12 mouse cellular contexts compared by ENCODE assay signal in genomic region chr10:79738259-79738658, GRCm38 (mm10). TPM values are rescaled to one million over a fixed set of nuclear protein-coding genes. Genes with fewer than 3 reads are reported as not detected.
DNase-seq lines count a peak whose midpoint lies in the region; ATAC-seq and TF ChIP-seq lines count a peak whose summit lies in the region.
"Had no signal": no experiment of that assay in that cellular context is flagged by ENCODE, and none has a peak within 500 bp of the region (broad histone marks: within the 10 kb centered on the region; RNA-seq: fewer than 3 reads in every experiment).

No protein-coding gene starts in this region.

- TF ChIP-seq CTCF in liver, adult 2 months (IDR thresholded peaks at IDR 0.05; ENCODE audit: low read depth, low read length), result peak; percentile 73
- peak; percentile 57 to 77 (median 60) for TF ChIP-seq CTCF in MEL (IDR thresholded peaks at IDR 0.05 in 2 of 3, conservative IDR thresholded peaks at IDR 0.05 in 1 of 3; ENCODE audit: control insufficient read depth in 1 of 3, insufficient read depth in 1 of 3, low read depth in 2 of 3, low read length in 3 of 3, poor library complexity in 1 of 3, severe bottlenecking in 1 of 3)

- TF ChIP-seq EP300 in MEL (IDR thresholded peaks at IDR 0.05; ENCODE audit: low read depth in 1 of 2, low read length in 2 of 2), result no peak

- H3K9me3 ChIP-seq in liver, embryonic 11.5 days (ENCODE audit: control insufficient read depth, low read length), result peaks cover 11% of the 10 kb centered on the region; the same call in 1 of the 2 replicates
- H3K9me3 ChIP-seq in MEL (replicated peaks; ENCODE audit: insufficient read depth, low read length), result no peaks in the 10 kb centered on the region
- H3K9me3 ChIP-seq: liver, embryonic 15.5 days had no signal

- ATAC-seq in liver, embryonic 11.5 days (replicated peaks; ENCODE audit: low FRiP score), result no peak
- ATAC-seq: forebrain, embryonic 16.5 days had no signal

- H3K4me3 ChIP-seq in liver, adult 2 months (ENCODE audit: insufficient read depth, low read depth, low read length), result no peak overlapping the region
- no peak overlapping the region for H3K4me3 ChIP-seq in liver, embryonic 11.5 days (ENCODE audit: low read depth, low read length)
- H3K4me3 ChIP-seq in MEL (ENCODE audit: control insufficient read depth in 1 of 2, insufficient read depth in 1 of 2, low read depth in 2 of 2, low read length in 2 of 2), result no peak overlapping the region
- H3K4me3 ChIP-seq: heart, embryonic 15.5 days; liver, embryonic 15.5 days had no signal

- no peaks in the 10 kb centered on the region for H3K27me3 ChIP-seq in liver, adult 2 months (ENCODE audit: control insufficient read depth, insufficient read depth, low read length)
- 0 out of 2 replicates have a peak, but pooled peaks cover 4% of the 10 kb centered on the region for H3K27me3 ChIP-seq in liver, embryonic 11.5 days (replicated peaks; ENCODE audit: control insufficient read depth, insufficient read depth, low read length)
- H3K27me3 ChIP-seq in MEL (ENCODE audit: control insufficient read depth in 1 of 2, insufficient read depth in 2 of 2, low read length in 2 of 2), result no peaks in the 10 kb centered on the region
- H3K27me3 ChIP-seq: liver, embryonic 15.5 days had no signal

- TF ChIP-seq POLR2A in liver, adult 2 months (IDR thresholded peaks at IDR 0.05; ENCODE audit: extremely low read depth, insufficient read depth, low read length), result no peak
- TF ChIP-seq POLR2A in MEL (IDR thresholded peaks at IDR 0.05; ENCODE audit: control insufficient read depth in 1 of 2, insufficient read depth in 1 of 2, low read depth in 1 of 2, low read length in 2 of 2, poor library complexity in 1 of 2), result no peak

- peaks cover 29% of the 10 kb centered on the region for H3K36me3 ChIP-seq in liver, adult 2 months (ENCODE audit: control insufficient read depth, insufficient read depth, low read length)
- H3K36me3 ChIP-seq in liver, embryonic 11.5 days (ENCODE audit: control insufficient read depth, insufficient read depth, low read length), result peaks cover 83% of the 10 kb centered on the region
- H3K36me3 ChIP-seq in MEL (ENCODE audit: control insufficient read depth in 1 of 2, insufficient read depth in 2 of 2, low read length in 2 of 2), result no peaks in the 10 kb centered on the region; a peak in 1 of 4 replicates

- no peak overlapping the region for H3K9ac ChIP-seq in liver, adult 2 months (ENCODE audit: low read depth, low read length)
- H3K9ac ChIP-seq in liver, embryonic 11.5 days (ENCODE audit: low read depth, low read length), result no peak overlapping the region
- H3K9ac ChIP-seq in MEL (ENCODE audit: control insufficient read depth, low read depth, low read length, poor library complexity, severe bottlenecking), result no peak overlapping the region
- H3K9ac ChIP-seq: heart, embryonic 15.5 days; liver, embryonic 15.5 days had no signal

- H3K27ac ChIP-seq in liver, adult 2 months (replicated peaks; ENCODE audit: insufficient read depth, low read depth, low read length), result no peak overlapping the region
- H3K27ac ChIP-seq in liver, embryonic 11.5 days (ENCODE audit: low read depth, low read length), result no peak overlapping the region
- H3K27ac ChIP-seq in MEL (ENCODE audit: control insufficient read depth, low read depth, low read length), result no peak overlapping the region
- H3K27ac ChIP-seq: heart, embryonic 15.5 days; liver, embryonic 15.5 days had no signal

- no peak overlapping the region for H3K4me2 ChIP-seq in liver, embryonic 11.5 days
- H3K4me2 ChIP-seq: heart, embryonic 15.5 days; liver, embryonic 15.5 days had no signal

- no peaks in the 10 kb centered on the region for H3K79me2 ChIP-seq in liver, adult 2 months (ENCODE audit: control insufficient read depth, insufficient read depth, low read length)
- H3K79me2 ChIP-seq in MEL (ENCODE audit: control insufficient read depth, insufficient read depth, low read length, poor library complexity), result no peaks in the 10 kb centered on the region

- no peaks in the 10 kb centered on the region for H3K4me1 ChIP-seq in liver, adult 2 months (ENCODE audit: control insufficient read depth, insufficient read depth, low read length)
- H3K4me1 ChIP-seq in liver, embryonic 11.5 days (replicated peaks; ENCODE audit: control insufficient read depth, insufficient read depth, low read length), result no peaks in the 10 kb centered on the region
- no peaks in the 10 kb centered on the region for H3K4me1 ChIP-seq in MEL (ENCODE audit: control insufficient read depth in 1 of 2, insufficient read depth in 2 of 2, low read length in 2 of 2)

- WGBS in liver, adult 2 months, result 97% methylated on average over 10 of the region's 10 CpGs
- 93% methylated on average over 10 of the region's 10 CpGs for WGBS in liver, embryonic 11.5 days

- TF ChIP-seq RAD21 in MEL (IDR thresholded peaks at IDR 0.05; ENCODE audit: low read depth, low read length), result peak; percentile 4

- DNase-seq in embryo, embryonic 10.5 days (ENCODE audit: low spot score), result peak; percentile 19
- DNase-seq in embryo, embryonic 11 days, result no peak
- DNase-seq in liver, adult 2 months (ENCODE audit: extremely low read depth, low read depth, low spot score), result no peak
- no peak for DNase-seq in liver, embryonic 11.5 days (ENCODE audit: low spot score)
- peak; percentile 47 for DNase-seq in MEL (ENCODE audit: low read depth, low spot score)
- DNase-seq in naive thymus-derived CD4-positive, alpha-beta T cell, adult 2 months (ENCODE audit: low read depth), result peak; percentile 45
- no peak for DNase-seq in c-Kit-positive CD71-positive TER-119-positive erythroid progenitor cells, embryonic 14.5 days (ENCODE audit: low spot score)
- DNase-seq in gastrocnemius, postnatal 25 days, result no peak
- DNase-seq: right cerebral cortex, postnatal 4 days had no signal

TF ChIP-seq in MEL, 35 proteins besides CTCF, POLR2A, EP300 and RAD21 (continues in another document):
- TF ChIP-seq MXI1 (IDR thresholded peaks at IDR 0.05; ENCODE audit: low read depth, low read length) (no peak), GATA1 (IDR thresholded peaks at IDR 0.05; ENCODE audit: low read depth, low read length) (no peak), USF2 (IDR thresholded peaks at IDR 0.05; ENCODE audit: borderline replicate concordance in 1 of 2, insufficient read depth in 1 of 2, low read depth in 1 of 2, low read length in 2 of 2) (no peak), ELF1 (IDR thresholded peaks at IDR 0.05; ENCODE audit: low read depth, low read length) (no peak), GABPA (IDR thresholded peaks at IDR 0.05; ENCODE audit: low read depth, low read length) (no peak), SMC3 (IDR thresholded peaks at IDR 0.05; ENCODE audit: low read depth, low read length) (no peak), ZKSCAN1 (IDR thresholded peaks at IDR 0.05; ENCODE audit: low read depth, low read length) (no peak), KAT2A (conservative IDR thresholded peaks at IDR 0.05; ENCODE audit: low read depth, low read length) (no peak), TBP (IDR thresholded peaks at IDR 0.05; ENCODE audit: low read depth, low read length) (no peak), MYC (IDR thresholded peaks at IDR 0.05; ENCODE audit: low read depth, low read length) (no peak), POLR2AphosphoS2 (IDR thresholded peaks at IDR 0.05; ENCODE audit: low read length) (no peak), ZNF384 (IDR thresholded peaks at IDR 0.05; ENCODE audit: low read depth, low read length) (no peak), ZMIZ1 (IDR thresholded peaks at IDR 0.05; ENCODE audit: low read depth, low read length) (no peak), USF1 (IDR thresholded peaks at IDR 0.05; ENCODE audit: low read depth, low read length) (no peak)

RNA-seq across cellular contexts. Expression of gene Polrmt, which starts 8.1 kb away (rescaled TPM):
- 7.7 and 12.8 TPM in 2 replicates for total RNA-seq in liver, adult 2 months (2014; rRNA removed)
- 32.7 and 42.4 TPM in 2 replicates for polyA plus RNA-seq in liver, adult 2 months (2012; rRNA removed)
- polyA plus RNA-seq in liver, embryonic 11.5 days (2014; fragmentation: Nextera tagmentation; extraction: Ambion mirVana), result 36.5 and 41.5 TPM in 2 replicates
- 35.7 and 36.7 TPM in 2 replicates for total RNA-seq in MEL (2012; rRNA removed)
- 10 to 100 TPM in 1 of 2 experiments, not detected in 1; 66.9 TPM for polyA plus RNA-seq in MEL (2012; ENCODE audit: insufficient read depth in 1 of 2, insufficient read length in 2 of 2, low read depth in 1 of 2, low replicate concordance in 2 of 2, missing spikeins in 1 of 2)
- 10 to 100 TPM; 26.7 to 27.2 TPM for total RNA-seq in gastrocnemius, postnatal 25 days (2021)

RNA-seq across cellular contexts. Expression of gene Fgf22, which starts 16.6 kb away (rescaled TPM):
- total RNA-seq in liver, adult 2 months (2014; rRNA removed), result not detected in 2 replicates
- not detected in 2 replicates for polyA plus RNA-seq in liver, adult 2 months (2012; rRNA removed)
- polyA plus RNA-seq in liver, embryonic 11.5 days (2014; fragmentation: Nextera tagmentation; extraction: Ambion mirVana), result 0.23 TPM in 1 of 2 replicates, not detected in the other
- total RNA-seq in MEL (2012; rRNA removed), result 0.15 and 0.33 TPM in 2 replicates
- polyA plus RNA-seq in MEL (2012; ENCODE audit: insufficient read depth in 1 of 2, insufficient read length in 2 of 2, low read depth in 1 of 2, low replicate concordance in 2 of 2, missing spikeins in 1 of 2), result under 1 TPM in 1 of 2 experiments, not detected in 1; 0.33 TPM
- total RNA-seq in gastrocnemius, postnatal 25 days (2021), result not detected
- polyA plus RNA-seq: liver, embryonic 15.5 days had no signal

RNA-seq across cellular contexts. Expression of gene Hcn2, which starts 21.8 kb away (rescaled TPM):
- 0.09 and 0.13 TPM in 2 replicates for total RNA-seq in liver, adult 2 months (2014; rRNA removed)
- 0.45 and 0.67 TPM in 2 replicates for polyA plus RNA-seq in liver, adult 2 months (2012; rRNA removed)
- polyA plus RNA-seq in liver, embryonic 11.5 days (2014; fragmentation: Nextera tagmentation; extraction: Ambion mirVana), result not detected in 2 replicates
- total RNA-seq in MEL (2012; rRNA removed), result 0.42 and 0.59 TPM in 2 replicates
- polyA plus RNA-seq in MEL (2012; ENCODE audit: insufficient read depth in 1 of 2, insufficient read length in 2 of 2, low read depth in 1 of 2, low replicate concordance in 2 of 2, missing spikeins in 1 of 2), result 1 to 10 TPM in 1 of 2 experiments, not detected in 1; 1.6 TPM
- total RNA-seq in gastrocnemius, postnatal 25 days (2021), result under 1 TPM; 0.67 TPM

RNA-seq across cellular contexts. Expression of gene Rnf126, which starts 28.5 kb away (rescaled TPM):
- 7.6 and 11.7 TPM in 2 replicates for total RNA-seq in liver, adult 2 months (2014; rRNA removed)
- polyA plus RNA-seq in liver, adult 2 months (2012; rRNA removed), result 65.1 and 70.6 TPM in 2 replicates
- polyA plus RNA-seq in liver, embryonic 11.5 days (2014; fragmentation: Nextera tagmentation; extraction: Ambion mirVana), result 105 and 119 TPM in 2 replicates
- 78.8 and 84.8 TPM in 2 replicates for total RNA-seq in MEL (2012; rRNA removed)
- 100 to 1,000 TPM; 174 to 184 TPM for polyA plus RNA-seq in MEL (2012; ENCODE audit: insufficient read depth in 1 of 2, insufficient read length in 2 of 2, low read depth in 1 of 2, low replicate concordance in 2 of 2, missing spikeins in 1 of 2)
- total RNA-seq in gastrocnemius, postnatal 25 days (2021), result 10 to 100 TPM; 27.4 to 33.4 TPM

RNA-seq across cellular contexts. Expression of gene Bsg, which starts 34.0 kb away (rescaled TPM):
- total RNA-seq in liver, adult 2 months (2014; rRNA removed), result 652 and 839 TPM in 2 replicates
- polyA plus RNA-seq in liver, adult 2 months (2012; rRNA removed), result 523 and 643 TPM in 2 replicates
- 992 and 1,001 TPM in 2 replicates for polyA plus RNA-seq in liver, embryonic 11.5 days (2014; fragmentation: Nextera tagmentation; extraction: Ambion mirVana)
- total RNA-seq in MEL (2012; rRNA removed), result 346 and 406 TPM in 2 replicates
- polyA plus RNA-seq in MEL (2012; ENCODE audit: insufficient read depth in 1 of 2, insufficient read length in 2 of 2, low read depth in 1 of 2, low replicate concordance in 2 of 2, missing spikeins in 1 of 2), result 100 to 1,000 TPM; 318 to 700 TPM
- total RNA-seq in gastrocnemius, postnatal 25 days (2021), result 100 to 1,000 TPM; 513 to 650 TPM

Comparison
In these comparisons a context has a peak if more than half of its experiments do, and no peak if none do; other contexts are left out.
1. DNase-seq: peak in embryo, embryonic 10.5 days (single experiment), MEL (single experiment) and naive thymus-derived CD4-positive, alpha-beta T cell, adult 2 months (single experiment); none in embryo, embryonic 11 days (single experiment), liver, adult 2 months (single experiment), liver, embryonic 11.5 days (single experiment), c-Kit-positive CD71-positive TER-119-positive erythroid progenitor cells, embryonic 14.5 days (single experiment) and gastrocnemius, postnatal 25 days (single experiment).